Mouse (Mus musculus): Measurements from ENCODE around the gene Tmem18. TPM values are rescaled to one million over a fixed set of nuclear protein-coding genes. Genes with fewer than 3 reads are reported as not detected.

Gene Tmem18
- polyA plus RNA-seq (2014; fragmentation: Illumina TruSeq; extraction: RNeasy Lipid Tissue Mini Kit (QIAGEN cat#74804)): 27.5 TPM

DNA sequence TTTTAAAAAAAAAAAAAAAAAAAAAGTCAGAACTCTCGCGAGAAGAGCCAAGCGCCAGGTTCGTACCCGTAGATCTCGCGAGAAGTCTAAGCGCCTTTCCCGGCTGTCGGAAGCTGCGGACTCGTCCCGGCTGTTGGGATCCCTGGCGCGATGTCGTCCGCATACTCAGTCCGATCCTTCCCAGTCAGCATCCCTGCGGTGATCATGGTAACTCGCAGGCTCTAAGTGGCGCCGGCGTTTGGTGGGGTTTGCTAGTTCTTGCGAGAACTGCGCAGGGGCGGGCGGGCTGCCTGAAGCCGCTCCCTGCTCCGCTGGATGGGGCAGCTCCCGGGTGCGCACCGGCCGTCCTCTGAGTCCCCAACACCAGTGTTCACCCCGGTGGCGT lies at the start of gene Tmem18:
Gene Tmem18 (plus strand): TSS at position 71 of the 385 bp plus-strand sequence.

Other genes with a start within 250 kb of the Tmem18 start
- 12.3 TPM for gene Sntg2, start 211.1 kb upstream of the Tmem18 start, polyA plus RNA-seq (2014; fragmentation: Illumina TruSeq; extraction: RNeasy Lipid Tissue Mini Kit (QIAGEN cat#74804))